Mouse (Mus musculus): ENCODE results near the gene Gm11111. TPM values are rescaled to one million over a fixed set of nuclear protein-coding genes. Genes with fewer than 3 reads are reported as not detected.

The Gm11111 gene
- polyA plus RNA-seq (2014; fragmentation: Nextera tagmentation; extraction: Ambion mirVana), result not detected in 2 replicates

GRCm38 (mm10) chr5:98552395-98552794 lies at the start of gene Gm11111:
Gene Gm11111, plus strand, starts transcription at chr5:98552695.
- H3K4me2 ChIP-seq (ENCODE audit: low read depth, low read length, severe bottlenecking), result no peak within 1 kb of the TSS

DNA sequence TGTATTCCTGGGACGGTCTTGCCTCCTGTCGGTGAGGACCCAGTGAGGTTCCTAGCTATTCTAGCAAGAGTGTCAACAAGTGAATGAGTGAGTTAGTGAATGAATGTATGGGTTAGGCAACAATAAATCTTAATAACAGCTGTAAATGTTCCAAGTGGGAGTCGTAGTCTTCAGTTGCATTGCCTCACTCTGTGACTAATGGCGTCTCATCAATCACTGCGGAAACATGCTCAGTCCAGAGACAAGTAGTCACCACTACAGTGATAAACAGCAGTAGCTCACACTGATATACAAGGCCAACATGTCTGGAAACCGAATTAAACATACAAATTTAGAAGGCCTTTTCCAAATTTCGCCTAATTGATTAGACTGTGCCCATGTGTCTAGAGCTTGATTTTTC lies 36.3 kb upstream of the Gm11111 start:
- ATAC-seq (replicated peaks; ENCODE audit: low FRiP score) (no peak), DNase-seq (ENCODE audit: low spot score) (no peak)
- WGBS, result 90% methylated on average over 7 of the region's 7 CpGs
- no peaks in the 10 kb centered on the region for H3K36me3 ChIP-seq (ENCODE audit: control insufficient read depth, insufficient read depth, low read length)
- H3K27ac ChIP-seq (ENCODE audit: low read depth, low read length), result no peak overlapping the region
- H3K4me3 ChIP-seq (ENCODE audit: low read depth, low read length), result no peak overlapping the region
- no peaks in the 10 kb centered on the region for H3K27me3 ChIP-seq (ENCODE audit: control insufficient read depth, insufficient read depth, low read length)
- no peak overlapping the region for H3K9ac ChIP-seq (ENCODE audit: low read length)
- no peak overlapping the region for H3K4me2 ChIP-seq (ENCODE audit: low read depth, low read length, severe bottlenecking)
- H3K9me3 ChIP-seq (ENCODE audit: control insufficient read depth, low read length), result no peaks in the 10 kb centered on the region
- no peaks in the 10 kb centered on the region for H3K4me1 ChIP-seq (replicated peaks; ENCODE audit: control insufficient read depth, insufficient read depth, low read length)

More at GRCm38 (mm10) chr5:98552395-98552794, at the start of gene Gm11111:
- H3K4me3 ChIP-seq (ENCODE audit: low read depth, low read length), result no peak within 1 kb of the TSS
- H3K4me1 ChIP-seq (replicated peaks; ENCODE audit: control insufficient read depth, insufficient read depth, low read length), result no peaks in the 10 kb centered on the region
- ATAC-seq (replicated peaks; ENCODE audit: low FRiP score) (no peak), DNase-seq (ENCODE audit: low spot score) (no peak)
- H3K9me3 ChIP-seq (ENCODE audit: control insufficient read depth, low read length), result no peaks in the 10 kb centered on the region
- H3K9ac ChIP-seq (ENCODE audit: low read length), result no peak within 1 kb of the TSS
- no peaks in the 10 kb centered on the region for H3K36me3 ChIP-seq (ENCODE audit: control insufficient read depth, insufficient read depth, low read length)
- no peaks in the 10 kb centered on the region for H3K27me3 ChIP-seq (ENCODE audit: control insufficient read depth, insufficient read depth, low read length)
- no peak within 1 kb of the TSS for H3K27ac ChIP-seq (ENCODE audit: low read depth, low read length)

- 85% methylated on average over 2 of the region's 2 CpGs for WGBS
- no peaks in the 10 kb centered on the region for H3K36me3 ChIP-seq (ENCODE audit: control insufficient read depth, insufficient read depth, low read length)
These were observed 32.4 kb upstream of the Gm11111 start for GRCm38 (mm10) chr5:98520118-98520517.

GRCm38 (mm10) chr5:98522270-98522977 lies 30.1 kb upstream of the Gm11111 start:
- Histone ChIP-seq H3K4me3 (ENCODE audit: low read depth, low read length) (no peak overlapping the region), H3K27me3 (ENCODE audit: control insufficient read depth, insufficient read depth, low read length) (no peaks in the 10 kb centered on the region), H3K27ac (ENCODE audit: low read depth, low read length) (no peak overlapping the region), H3K4me2 (ENCODE audit: low read depth, low read length, severe bottlenecking) (no peak overlapping the region), H3K9me3 (ENCODE audit: control insufficient read depth, low read length) (no peaks in the 10 kb centered on the region), H3K36me3 (ENCODE audit: control insufficient read depth, insufficient read depth, low read length) (no peaks in the 10 kb centered on the region), H3K9ac (ENCODE audit: low read length) (no peak overlapping the region), H3K4me1 (replicated peaks; ENCODE audit: control insufficient read depth, insufficient read depth, low read length) (no peaks in the 10 kb centered on the region)
- DNase-seq (ENCODE audit: low spot score) (no peak), ATAC-seq (replicated peaks; ENCODE audit: low FRiP score) (no peak)
- WGBS, result 94% methylated on average over 7 of the region's 7 CpGs

More at GRCm38 (mm10) chr5:98520118-98520517, 32.4 kb upstream of the Gm11111 start:
- Histone ChIP-seq H3K9me3 (ENCODE audit: control insufficient read depth, low read length) (no peaks in the 10 kb centered on the region), H3K4me2 (ENCODE audit: low read depth, low read length, severe bottlenecking) (no peak overlapping the region), H3K27ac (ENCODE audit: low read depth, low read length) (no peak overlapping the region), H3K4me3 (ENCODE audit: low read depth, low read length) (no peak overlapping the region), H3K9ac (ENCODE audit: low read length) (no peak overlapping the region), H3K4me1 (replicated peaks; ENCODE audit: control insufficient read depth, insufficient read depth, low read length) (no peaks in the 10 kb centered on the region), H3K27me3 (ENCODE audit: control insufficient read depth, insufficient read depth, low read length) (no peaks in the 10 kb centered on the region)
- ATAC-seq (replicated peaks; ENCODE audit: low FRiP score) (no peak), DNase-seq (ENCODE audit: low spot score) (no peak)

GRCm38 (mm10) chr5:98523050-98523449 lies 29.4 kb upstream of the Gm11111 start:
- no peak overlapping the region for H3K4me3 ChIP-seq (ENCODE audit: low read depth, low read length)
- H3K27me3 ChIP-seq (ENCODE audit: control insufficient read depth, insufficient read depth, low read length), result no peaks in the 10 kb centered on the region
- H3K4me2 ChIP-seq (ENCODE audit: low read depth, low read length, severe bottlenecking), result no peak overlapping the region
- H3K9me3 ChIP-seq (ENCODE audit: control insufficient read depth, low read length), result no peaks in the 10 kb centered on the region
- no peak overlapping the region for H3K9ac ChIP-seq (ENCODE audit: low read length)
- WGBS, result 88% methylated on average over 7 of the region's 7 CpGs
- ATAC-seq (replicated peaks; ENCODE audit: low FRiP score), result no peak
- no peak overlapping the region for H3K27ac ChIP-seq (ENCODE audit: low read depth, low read length)
- H3K4me1 ChIP-seq (replicated peaks; ENCODE audit: control insufficient read depth, insufficient read depth, low read length), result no peaks in the 10 kb centered on the region
- DNase-seq (ENCODE audit: low spot score), result no peak
- H3K36me3 ChIP-seq (ENCODE audit: control insufficient read depth, insufficient read depth, low read length), result no peaks in the 10 kb centered on the region

GRCm38 (mm10) chr5:98523783-98524182 lies 28.7 kb upstream of the Gm11111 start:
- Histone ChIP-seq H3K27ac (ENCODE audit: low read depth, low read length) (no peak overlapping the region), H3K9me3 (ENCODE audit: control insufficient read depth, low read length) (no peaks in the 10 kb centered on the region), H3K4me2 (ENCODE audit: low read depth, low read length, severe bottlenecking) (no peak overlapping the region), H3K4me1 (replicated peaks; ENCODE audit: control insufficient read depth, insufficient read depth, low read length) (no peaks in the 10 kb centered on the region), H3K9ac (ENCODE audit: low read length) (no peak overlapping the region), H3K36me3 (ENCODE audit: control insufficient read depth, insufficient read depth, low read length) (no peaks in the 10 kb centered on the region), H3K27me3 (ENCODE audit: control insufficient read depth, insufficient read depth, low read length) (no peaks in the 10 kb centered on the region), H3K4me3 (ENCODE audit: low read depth, low read length) (no peak overlapping the region)
- ATAC-seq (replicated peaks; ENCODE audit: low FRiP score), result no peak
- no peak for DNase-seq (ENCODE audit: low spot score)
- WGBS, result 91% methylated on average over 1 of the region's 1 CpGs

GRCm38 (mm10) chr5:98541333-98541732 lies 11.2 kb upstream of the Gm11111 start:
- no peaks in the 10 kb centered on the region for H3K27me3 ChIP-seq (ENCODE audit: control insufficient read depth, insufficient read depth, low read length)
- no peak overlapping the region for H3K4me2 ChIP-seq (ENCODE audit: low read depth, low read length, severe bottlenecking)
- WGBS, result 76% methylated on average over 1 of the region's 1 CpGs
- no peaks in the 10 kb centered on the region for H3K9me3 ChIP-seq (ENCODE audit: control insufficient read depth, low read length)
- H3K36me3 ChIP-seq (ENCODE audit: control insufficient read depth, insufficient read depth, low read length), result no peaks in the 10 kb centered on the region
- H3K9ac ChIP-seq (ENCODE audit: low read length), result no peak overlapping the region
- no peak overlapping the region for H3K27ac ChIP-seq (ENCODE audit: low read depth, low read length)
- H3K4me1 ChIP-seq (replicated peaks; ENCODE audit: control insufficient read depth, insufficient read depth, low read length), result no peaks in the 10 kb centered on the region
- H3K4me3 ChIP-seq (ENCODE audit: low read depth, low read length), result no peak overlapping the region
- ATAC-seq (replicated peaks; ENCODE audit: low FRiP score), result no peak
- DNase-seq (ENCODE audit: low spot score), result no peak

- Histone ChIP-seq H3K27me3 (ENCODE audit: control insufficient read depth, insufficient read depth, low read length) (no peaks in the 10 kb centered on the region), H3K9me3 (ENCODE audit: control insufficient read depth, low read length) (no peaks in the 10 kb centered on the region), H3K9ac (ENCODE audit: low read length) (no peak overlapping the region), H3K4me2 (ENCODE audit: low read depth, low read length, severe bottlenecking) (no peak overlapping the region), H3K4me3 (ENCODE audit: low read depth, low read length) (no peak overlapping the region), H3K36me3 (ENCODE audit: control insufficient read depth, insufficient read depth, low read length) (no peaks in the 10 kb centered on the region), H3K27ac (ENCODE audit: low read depth, low read length) (no peak overlapping the region), H3K4me1 (replicated peaks; ENCODE audit: control insufficient read depth, insufficient read depth, low read length) (no peaks in the 10 kb centered on the region)
- DNase-seq (ENCODE audit: low spot score), result no peak
- 63% methylated on average over 5 of the region's 5 CpGs for WGBS
- ATAC-seq (replicated peaks; ENCODE audit: low FRiP score), result no peak
These were observed 2.2 kb upstream of the Gm11111 start for GRCm38 (mm10) chr5:98550285-98550684.

DNA sequence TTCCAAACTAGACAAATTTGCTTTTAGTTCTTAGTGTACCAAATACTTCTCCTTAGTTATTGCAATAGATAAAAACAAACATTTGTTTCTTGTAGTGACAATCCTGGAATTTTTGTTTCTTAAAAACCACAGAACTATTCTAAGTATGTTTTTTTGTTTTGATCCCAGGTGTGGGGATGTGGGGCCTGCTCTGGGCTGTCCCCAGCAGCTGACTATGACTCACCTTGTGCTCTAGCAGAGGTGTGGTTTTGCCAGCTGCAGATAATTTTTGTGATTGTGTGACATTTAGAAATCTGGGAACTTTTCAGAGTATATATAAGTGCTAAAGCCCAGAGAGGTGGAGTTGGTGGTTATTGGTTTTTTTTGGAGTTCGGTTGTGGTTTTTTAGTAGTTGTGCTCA lies 1.6 kb upstream of the Gm11111 start:
- Histone ChIP-seq H3K36me3 (ENCODE audit: control insufficient read depth, insufficient read depth, low read length) (no peaks in the 10 kb centered on the region), H3K4me2 (ENCODE audit: low read depth, low read length, severe bottlenecking) (no peak overlapping the region), H3K9me3 (ENCODE audit: control insufficient read depth, low read length) (no peaks in the 10 kb centered on the region), H3K9ac (ENCODE audit: low read length) (no peak overlapping the region), H3K27ac (ENCODE audit: low read depth, low read length) (no peak overlapping the region), H3K27me3 (ENCODE audit: control insufficient read depth, insufficient read depth, low read length) (no peaks in the 10 kb centered on the region), H3K4me3 (ENCODE audit: low read depth, low read length) (no peak overlapping the region), H3K4me1 (replicated peaks; ENCODE audit: control insufficient read depth, insufficient read depth, low read length) (no peaks in the 10 kb centered on the region)
- no peak for DNase-seq (ENCODE audit: low spot score)
- WGBS, result 90% methylated on average over 1 of the region's 1 CpGs
- no peak for ATAC-seq (replicated peaks; ENCODE audit: low FRiP score)

All from forebrain, embryonic 11.5 days (tissue).